In the genomic region with DNA sequence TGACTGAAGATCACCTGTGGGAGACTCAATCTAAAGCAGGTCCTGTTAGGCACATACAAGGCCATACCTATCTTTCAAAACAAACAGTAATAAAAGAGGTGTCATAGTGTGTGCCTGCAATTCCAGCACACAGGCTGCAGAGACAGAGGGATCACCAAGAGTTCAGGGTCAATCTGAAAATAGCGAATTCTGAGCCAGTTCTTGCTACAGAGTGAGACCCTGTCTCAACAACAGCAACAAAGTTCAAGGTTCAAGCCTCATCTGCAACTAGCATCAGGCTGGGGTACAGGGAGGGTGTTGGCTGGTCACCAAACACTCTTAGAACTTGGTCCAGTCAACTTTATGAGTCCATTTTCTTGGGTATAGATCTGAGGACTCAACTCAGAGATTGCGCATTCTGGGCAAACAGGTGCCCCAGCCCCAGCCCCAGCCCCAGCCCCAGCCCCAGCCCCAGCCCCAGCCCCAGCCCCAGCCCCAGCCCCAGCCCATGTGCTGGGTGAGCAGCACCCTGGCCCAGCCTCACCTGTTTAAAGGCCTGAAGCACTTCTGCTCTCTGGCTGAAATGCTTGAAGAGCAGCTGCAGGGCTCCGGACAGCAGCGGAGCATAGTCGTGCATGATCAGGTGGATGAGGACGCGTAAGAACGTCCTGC, we compare ENCODE assay signal across 24 mouse cellular contexts.
DNase-seq lines count a peak whose midpoint lies in the region; ATAC-seq and TF ChIP-seq lines count a peak whose summit lies in the region.
"Had no signal": no experiment of that assay in that cellular context is flagged by ENCODE, and none has a peak within 500 bp of the region (broad histone marks: within the 10 kb centered on the region; RNA-seq: fewer than 3 reads in every experiment).

No protein-coding gene starts in this region.

- ATAC-seq in intestine, embryonic 14.5 days (replicated peaks; ENCODE audit: low FRiP score, low TSS enrichment, low read depth), result peak; percentile 73
- no peak for ATAC-seq in intestine, postnatal 0 days
- ATAC-seq in liver, embryonic 16.5 days (ENCODE audit: low read depth), result 0 out of 2 replicates have a peak, but pooled peaks have one; percentile 45
- ATAC-seq in liver, embryonic 11.5 days (replicated peaks; ENCODE audit: low FRiP score), result no peak
- ATAC-seq in intestine, embryonic 16.5 days, result peak; percentile 83
- ATAC-seq: forebrain, embryonic 15.5 days; Patski had no signal

- no peak for DNase-seq in intestine, embryonic 14.5 days (ENCODE audit: low spot score)
- DNase-seq in liver, embryonic 11.5 days (ENCODE audit: low spot score), result no peak
- no peak for DNase-seq in adrenal gland, adult 8-10 months
- DNase-seq: B cell, adult 2 months; cerebellum, adult 11-12 months; cerebellum, adult 8-10 months; cerebellum, postnatal 10 days; cerebellum, postnatal 36 days; embryo, embryonic 11 days; gastrocnemius, postnatal 25 days had no signal

- H3K4me1 ChIP-seq in intestine, embryonic 14.5 days (replicated peaks; ENCODE audit: control insufficient read depth, insufficient read depth, low read length), result peaks cover 9% of the 10 kb centered on the region
- no peaks in the 10 kb centered on the region for H3K4me1 ChIP-seq in intestine, postnatal 0 days (replicated peaks; ENCODE audit: control insufficient read depth, insufficient read depth, low read length)
- no peaks in the 10 kb centered on the region for H3K4me1 ChIP-seq in liver, embryonic 16.5 days (ENCODE audit: control insufficient read depth, low read depth, low read length)
- H3K4me1 ChIP-seq in liver, embryonic 11.5 days (replicated peaks; ENCODE audit: control insufficient read depth, insufficient read depth, low read length), result no peaks in the 10 kb centered on the region
- no peaks in the 10 kb centered on the region for H3K4me1 ChIP-seq in intestine, embryonic 16.5 days (ENCODE audit: control insufficient read depth, insufficient read depth, low read length)

- H3K27ac ChIP-seq in intestine, embryonic 14.5 days (ENCODE audit: low read depth), result no peak overlapping the region
- no peak overlapping the region for H3K27ac ChIP-seq in intestine, postnatal 0 days (ENCODE audit: low read depth, low read length)
- H3K27ac ChIP-seq in liver, embryonic 16.5 days (ENCODE audit: low read length), result no peak overlapping the region
- H3K27ac ChIP-seq in liver, embryonic 11.5 days (ENCODE audit: low read depth, low read length), result no peak overlapping the region
- H3K27ac ChIP-seq in intestine, embryonic 16.5 days (ENCODE audit: low read length), result no peak overlapping the region
- H3K27ac ChIP-seq: embryonic facial prominence, embryonic 10.5 days; embryonic facial prominence, embryonic 13.5 days; forebrain, embryonic 12.5 days; forebrain, embryonic 15.5 days; hindbrain, embryonic 12.5 days; hindbrain, embryonic 15.5 days had no signal

- no peak overlapping the region for H3K4me2 ChIP-seq in intestine, embryonic 14.5 days (ENCODE audit: low read length)
- no peak overlapping the region for H3K4me2 ChIP-seq in intestine, postnatal 0 days (replicated peaks; ENCODE audit: low read depth)
- no peak overlapping the region for H3K4me2 ChIP-seq in liver, embryonic 16.5 days (ENCODE audit: low read depth, low read length)
- no peak overlapping the region for H3K4me2 ChIP-seq in liver, embryonic 11.5 days
- H3K4me2 ChIP-seq in intestine, embryonic 16.5 days (ENCODE audit: low read depth, low read length), result no peak overlapping the region
- H3K4me2 ChIP-seq: embryonic facial prominence, embryonic 13.5 days; forebrain, embryonic 12.5 days; forebrain, embryonic 15.5 days; heart, embryonic 11.5 days; hindbrain, embryonic 12.5 days; hindbrain, embryonic 15.5 days had no signal

- no peaks in the 10 kb centered on the region for H3K36me3 ChIP-seq in intestine, embryonic 14.5 days (ENCODE audit: control insufficient read depth, insufficient read depth, low read length)
- no peaks in the 10 kb centered on the region for H3K36me3 ChIP-seq in intestine, postnatal 0 days (ENCODE audit: control insufficient read depth, insufficient read depth)
- no peaks in the 10 kb centered on the region for H3K36me3 ChIP-seq in liver, embryonic 16.5 days (ENCODE audit: control insufficient read depth, insufficient read depth)
- H3K36me3 ChIP-seq in liver, embryonic 11.5 days (ENCODE audit: control insufficient read depth, insufficient read depth, low read length), result no peaks in the 10 kb centered on the region
- no peaks in the 10 kb centered on the region for H3K36me3 ChIP-seq in intestine, embryonic 16.5 days (ENCODE audit: control insufficient read depth, insufficient read depth, low read length)
- H3K36me3 ChIP-seq: embryonic facial prominence, embryonic 10.5 days; embryonic facial prominence, embryonic 13.5 days; forebrain, embryonic 12.5 days; forebrain, embryonic 15.5 days; hindbrain, embryonic 12.5 days; hindbrain, embryonic 15.5 days had no signal

- no peak overlapping the region for H3K4me3 ChIP-seq in intestine, embryonic 14.5 days (ENCODE audit: low read depth, low read length)
- no peak overlapping the region for H3K4me3 ChIP-seq in intestine, postnatal 0 days (ENCODE audit: low read depth, low read length)
- H3K4me3 ChIP-seq in liver, embryonic 16.5 days (ENCODE audit: low read depth, low read length), result no peak overlapping the region
- H3K4me3 ChIP-seq in liver, embryonic 11.5 days (ENCODE audit: low read depth, low read length), result no peak overlapping the region
- no peak overlapping the region for H3K4me3 ChIP-seq in intestine, embryonic 16.5 days (ENCODE audit: low read length)
- H3K4me3 ChIP-seq: embryonic facial prominence, embryonic 10.5 days; embryonic facial prominence, embryonic 13.5 days; erythroblast, embryonic 14.5 days; forebrain, embryonic 12.5 days; forebrain, embryonic 15.5 days; hindbrain, embryonic 12.5 days; hindbrain, embryonic 15.5 days had no signal

- H3K9me3 ChIP-seq in intestine, embryonic 14.5 days (ENCODE audit: control insufficient read depth, low read length), result no peaks in the 10 kb centered on the region
- H3K9me3 ChIP-seq in intestine, postnatal 0 days (ENCODE audit: control insufficient read depth), result no peaks in the 10 kb centered on the region
- no peaks in the 10 kb centered on the region for H3K9me3 ChIP-seq in liver, embryonic 16.5 days (replicated peaks; ENCODE audit: control insufficient read depth, low read length)
- no peaks in the 10 kb centered on the region for H3K9me3 ChIP-seq in liver, embryonic 11.5 days (ENCODE audit: control insufficient read depth, low read length)
- no peaks in the 10 kb centered on the region for H3K9me3 ChIP-seq in intestine, embryonic 16.5 days (ENCODE audit: control insufficient read depth, low read length)
- H3K9me3 ChIP-seq: embryonic facial prominence, embryonic 10.5 days; embryonic facial prominence, embryonic 13.5 days; forebrain, embryonic 12.5 days; forebrain, embryonic 15.5 days; G1E; hindbrain, embryonic 12.5 days; hindbrain, embryonic 15.5 days had no signal

- no peaks in the 10 kb centered on the region for H3K27me3 ChIP-seq in intestine, embryonic 14.5 days (replicated peaks; ENCODE audit: control insufficient read depth, insufficient read depth, low read length)
- no peaks in the 10 kb centered on the region for H3K27me3 ChIP-seq in intestine, postnatal 0 days (replicated peaks; ENCODE audit: control insufficient read depth, insufficient read depth, low read length)
- no peaks in the 10 kb centered on the region for H3K27me3 ChIP-seq in liver, embryonic 16.5 days (ENCODE audit: control insufficient read depth, insufficient read depth, low read depth, low read length)
- H3K27me3 ChIP-seq in liver, embryonic 11.5 days (replicated peaks; ENCODE audit: control insufficient read depth, insufficient read depth, low read length), result no peaks in the 10 kb centered on the region
- no peaks in the 10 kb centered on the region for H3K27me3 ChIP-seq in intestine, embryonic 16.5 days (replicated peaks; ENCODE audit: control insufficient read depth, insufficient read depth, low read length)
- H3K27me3 ChIP-seq: CH12.LX; embryonic facial prominence, embryonic 13.5 days; forebrain, embryonic 12.5 days; forebrain, embryonic 15.5 days; hindbrain, embryonic 12.5 days; hindbrain, embryonic 15.5 days; Patski had no signal

- 81% methylated on average over 8 of the region's 8 CpGs for WGBS in intestine, embryonic 14.5 days
- WGBS in intestine, postnatal 0 days, result 62% methylated on average over 8 of the region's 8 CpGs
- WGBS in liver, embryonic 16.5 days (ENCODE audit: insufficient replicate concordance), result 73% methylated on average over 8 of the region's 8 CpGs
- WGBS in liver, embryonic 11.5 days, result 88% methylated on average over 8 of the region's 8 CpGs
- WGBS in intestine, embryonic 16.5 days, result 72% methylated on average over 8 of the region's 8 CpGs

- H3K9ac ChIP-seq in intestine, embryonic 14.5 days (ENCODE audit: low read length), result no peak overlapping the region
- H3K9ac ChIP-seq in intestine, postnatal 0 days (ENCODE audit: low read depth, low read length), result no peak overlapping the region
- H3K9ac ChIP-seq in liver, embryonic 16.5 days (ENCODE audit: low read depth, low read length), result no peak overlapping the region
- no peak overlapping the region for H3K9ac ChIP-seq in liver, embryonic 11.5 days (ENCODE audit: low read depth, low read length)
- no peak overlapping the region for H3K9ac ChIP-seq in intestine, embryonic 16.5 days (ENCODE audit: low read depth, low read length)
- H3K9ac ChIP-seq: embryonic facial prominence, embryonic 13.5 days; forebrain, embryonic 12.5 days; forebrain, embryonic 15.5 days; hindbrain, embryonic 12.5 days; hindbrain, embryonic 15.5 days had no signal

- no peak for TF ChIP-seq CTCF in intestine, postnatal 0 days (IDR thresholded peaks at IDR 0.05; ENCODE audit: low read depth)

Comparison
In these comparisons a context has a peak if more than half of its experiments do, and no peak if none do; other contexts are left out.
1. ATAC-seq: peak in intestine, embryonic 14.5 days (single experiment), liver, embryonic 16.5 days (single experiment) and intestine, embryonic 16.5 days (single experiment); none in intestine, postnatal 0 days (single experiment) and liver, embryonic 11.5 days (single experiment).